Mouse (Mus musculus) heart, embryonic 13.5 days (tissue): ENCODE results near the gene Stoml1. TPM values are rescaled to one million over a fixed set of nuclear protein-coding genes. Genes with fewer than 3 reads are reported as not detected.

Experiments
- ATAC-seq: fragments of 200-750 bp; cut with Nextera tagmentation; 2 replicates; pipeline ENCODE4 v1.8.0; 2017; ENCODE audit warnings: moderate TSS enrichment; ENCODE audit not compliant: insufficient number of reproducible peaks, low FRiP score, low TSS enrichment; ENCODE audit errors: extremely low read depth
- H3K27ac ChIP-seq: fragments of 300-500 bp; sonication (generic); replicated peaks from 2 replicates; pipeline ENCODE4 v1.5.1; 2015; ENCODE audit warnings: moderate library complexity, mild to moderate bottlenecking, inconsistent platforms
- H3K27me3 ChIP-seq: fragments of 300-500 bp; sonication (generic); replicated peaks from 2 replicates; pipeline ENCODE4 v1.6.1; 2015; ENCODE audit warnings: mild to moderate bottlenecking, inconsistent platforms
- H3K36me3 ChIP-seq: fragments of 300-500 bp; sonication (generic); 2 replicates; pipeline ENCODE4 v1.6.1; 2015; ENCODE audit warnings: mild to moderate bottlenecking, inconsistent platforms
- H3K4me1 ChIP-seq: fragments of 300-500 bp; sonication (generic); 2 replicates; pipeline ENCODE4 v1.6.1; 2015; ENCODE audit warnings: inconsistent platforms
- H3K4me2 ChIP-seq: fragments of 300-500 bp; sonication (generic); 2 replicates; pipeline ENCODE4 v1.6.1; 2015; ENCODE audit warnings: inconsistent platforms, mild to moderate bottlenecking, moderate library complexity
- H3K4me3 ChIP-seq: fragments of 300-500 bp; sonication (generic); 2 replicates; pipeline ENCODE4 v1.5.1; 2015; ENCODE audit warnings: moderate library complexity, mild to moderate bottlenecking, inconsistent platforms
- H3K9ac ChIP-seq: fragments of 300-500 bp; sonication (generic); 2 replicates; pipeline ENCODE4 v1.6.1; 2015; ENCODE audit warnings: inconsistent platforms, mild to moderate bottlenecking, moderate library complexity
- H3K9me3 ChIP-seq: fragments of 300-500 bp; sonication (generic); 2 replicates; pipeline ENCODE4 v1.6.1; 2016; ENCODE audit warnings: inconsistent platforms
- WGBS: fragments of 180-500 bp; shearing (Covaris S2); methylation state at CpG from one replicate; pipeline ENCODE4 v1.1.7; 2015; ENCODE audit warnings: mixed read lengths; 5-methylcytosine and 5-hydroxymethylcytosine counted together
- microRNA-seq: library from miRNA; unstranded; fragments of <30 nt; microRNA quantifications from one replicate; pipeline ENCODE4, GENCODE M21; 2016
- polyA plus RNA-seq: library from polyadenylated mRNA; unstranded; fragments of >200 nt; fragmentation: Nextera tagmentation; extraction: Ambion mirVana; gene quantifications from 2 replicates; pipeline ENCODE4 v1.2.1, GENCODE M21; 2015

Stoml1 gene
- polyA plus RNA-seq, 1 experiment from 2014 or later = 25.0 TPM

DNA sequence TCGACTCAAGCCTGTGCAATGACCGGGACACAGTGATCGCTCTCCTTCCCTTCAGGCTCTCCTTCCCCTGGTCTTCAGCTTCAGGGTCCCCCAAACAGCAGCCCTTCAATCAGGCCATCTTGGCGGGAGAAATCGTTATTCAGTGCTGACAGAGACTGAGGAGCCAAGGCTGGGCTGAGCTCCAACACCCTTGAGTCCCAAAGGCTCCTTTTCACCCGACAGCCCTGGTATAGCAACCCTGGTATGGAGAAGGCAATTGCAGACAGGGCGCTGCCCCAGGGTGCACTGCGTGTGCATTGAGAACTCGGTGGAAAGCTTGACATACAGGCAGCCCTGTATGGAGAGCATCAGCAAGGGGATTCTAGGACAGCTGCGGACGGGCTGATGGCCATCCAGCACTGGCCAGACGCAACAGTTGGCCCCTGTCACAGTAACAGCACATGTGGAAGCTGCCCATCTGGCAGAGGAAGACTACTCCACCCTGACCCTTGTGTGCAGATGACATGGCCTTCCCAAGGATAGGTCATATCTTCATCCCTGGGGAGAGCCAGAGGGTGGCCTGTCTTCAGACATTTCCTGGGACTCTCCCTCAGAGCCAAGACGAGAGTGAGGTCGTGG is 57.2 kb downstream of the Stoml1 start:
- H3K4me3 ChIP-seq = peak overlapping the region; percentile 32
- H3K9me3 ChIP-seq = no peaks in the 10 kb centered on the region
- H3K36me3 ChIP-seq = no peaks in the 10 kb centered on the region
- peak overlapping the region; percentile 67 for H3K9ac ChIP-seq
- peaks cover 11% of the 10 kb centered on the region; the same call in 1 of the 2 replicates for H3K27me3 ChIP-seq
- no peak for ATAC-seq
- peak overlapping the region; percentile 93 for H3K4me2 ChIP-seq
- H3K27ac ChIP-seq = peak overlapping the region; percentile 85
- 65% methylated on average over 14 of the region's 14 CpGs for WGBS
- peaks cover 94% of the 10 kb centered on the region for H3K4me1 ChIP-seq

GRCm38 (mm10) chr9:58311191-58311910 is 58.4 kb downstream of the Stoml1 start:
- Histone ChIP-seq H3K9ac (peak overlapping the region; percentile 90), H3K27me3 (peaks cover 11% of the 10 kb centered on the region; the same call in 1 of the 2 replicates), H3K4me1 (peaks cover 93% of the 10 kb centered on the region), H3K4me3 (peak overlapping the region; percentile 67), H3K4me2 (peak overlapping the region; percentile 93), H3K27ac (peak overlapping the region; percentile 92), H3K36me3 (no peaks in the 10 kb centered on the region), H3K9me3 (no peaks in the 10 kb centered on the region)
- WGBS = 48% methylated on average over 33 of the region's 33 CpGs
- ATAC-seq = no peak

Small RNA genes lying within 50 kb of the gene (microRNA-seq; reads per million reads assigned to microRNA genes)
- not detected for gene Mir6385

Other genes with a start within 250 kb of the Stoml1 start
- gene Cyp11a1, start 246.8 kb upstream of the Stoml1 start, polyA plus RNA-seq = 0.09 and 0.23 TPM in 2 replicates
- 0.78 and 1.8 TPM in 2 replicates for gene Stra6, start 189.4 kb upstream of the Stoml1 start, polyA plus RNA-seq
- 0.05 and 0.07 TPM in 2 replicates for gene Ccdc33, start 134.3 kb upstream of the Stoml1 start, polyA plus RNA-seq
- 18.6 and 23.3 TPM in 2 replicates for gene Islr, start 48.9 kb upstream of the Stoml1 start, polyA plus RNA-seq
- gene Islr2, start 48.8 kb upstream of the Stoml1 start, polyA plus RNA-seq = 0.05 and 0.17 TPM in 2 replicates
- gene Pml, start 3.4 kb upstream of the Stoml1 start, polyA plus RNA-seq = 11.9 and 12.9 TPM in 2 replicates
- 51.5 TPM in 2 replicates for gene Loxl1, start 60.0 kb downstream of the Stoml1 start, polyA plus RNA-seq
- gene Tbc1d21, start 117.3 kb downstream of the Stoml1 start, polyA plus RNA-seq = not detected in 2 replicates
- gene Insyn1, start 235.4 kb downstream of the Stoml1 start, polyA plus RNA-seq = 0.74 and 1.1 TPM in 2 replicates